Mouse (Mus musculus): ENCODE results near the gene Tjp2.

DNA sequence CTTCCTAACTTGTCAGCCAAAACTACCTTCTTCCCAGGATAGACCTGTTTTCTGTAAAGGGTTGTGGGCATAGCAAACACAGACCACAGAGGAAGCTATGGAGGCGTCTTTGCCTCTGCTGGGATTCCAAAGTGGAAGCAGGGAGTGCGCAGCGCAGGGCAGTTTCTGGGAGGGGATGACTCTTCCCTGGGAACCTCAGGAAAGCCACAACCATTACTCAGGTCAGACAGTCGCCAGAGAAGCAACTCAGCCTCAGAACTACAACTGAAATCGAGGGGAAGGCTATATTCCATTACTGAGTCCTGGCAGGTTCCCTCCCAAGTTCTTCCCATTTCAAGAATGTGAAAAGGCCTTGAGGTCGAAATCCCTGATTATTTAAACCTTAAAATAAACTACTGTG, 51.8 kb downstream of the Tjp2 start:
- TF ChIP-seq CTCF (IDR thresholded peaks at IDR 0.05; ENCODE audit: low read depth, low read length) (no peak), POLR2AphosphoS5 (IDR thresholded peaks at IDR 0.05; ENCODE audit: insufficient replicate concordance, low read depth, low read length) (no peak), GATA1 (IDR thresholded peaks at IDR 0.05; ENCODE audit: borderline replicate concordance, low read length) (no peak)

Data from G1E (cell line).